9 mouse cellular contexts compared by ENCODE assay signal in genomic region chr10:62340991-62341390, GRCm38 (mm10). TPM values are rescaled to one million over a fixed set of nuclear protein-coding genes. Genes with fewer than 3 reads are reported as not detected.
A peak's percentile ranks its signal among the peaks of the same experiment; 100 is the strongest.
DNase-seq lines count a peak whose midpoint lies in the region; ATAC-seq lines count a peak whose summit lies in the region.
"Had no signal": no experiment of that assay in that cellular context is flagged by ENCODE, and none has a peak within 500 bp of the region (broad histone marks: within the 10 kb centered on the region; RNA-seq: fewer than 3 reads in every experiment).

No protein-coding gene starts in this region.

- no peaks in the 10 kb centered on the region for H3K36me3 ChIP-seq in kidney, embryonic 15.5 days
- H3K36me3 ChIP-seq in embryonic facial prominence, embryonic 10.5 days (replicated peaks) = no peaks in the 10 kb centered on the region
- no peaks in the 10 kb centered on the region for H3K36me3 ChIP-seq in hindbrain, embryonic 15.5 days
- H3K36me3 ChIP-seq in midbrain, embryonic 14.5 days (ENCODE audit: control insufficient read depth, insufficient read depth, low read length) = no peaks in the 10 kb centered on the region

- ATAC-seq in kidney, embryonic 15.5 days (replicated peaks; ENCODE audit: low FRiP score) = no peak
- no peak for ATAC-seq in hindbrain, embryonic 15.5 days (ENCODE audit: low FRiP score, low read depth)
- ATAC-seq in midbrain, embryonic 14.5 days (ENCODE audit: low FRiP score, low TSS enrichment) = no peak

- H3K9ac ChIP-seq in kidney, embryonic 15.5 days = peak overlapping the region; percentile 58
- peak overlapping the region; percentile 81 for H3K9ac ChIP-seq in hindbrain, embryonic 15.5 days
- peak overlapping the region; percentile 82 for H3K9ac ChIP-seq in midbrain, embryonic 14.5 days (replicated peaks; ENCODE audit: low read length)

- H3K4me1 ChIP-seq in kidney, embryonic 15.5 days = peaks cover 45% of the 10 kb centered on the region
- peaks cover 44% of the 10 kb centered on the region for H3K4me1 ChIP-seq in embryonic facial prominence, embryonic 10.5 days
- H3K4me1 ChIP-seq in hindbrain, embryonic 15.5 days (replicated peaks) = peaks cover 36% of the 10 kb centered on the region
- H3K4me1 ChIP-seq in midbrain, embryonic 14.5 days (ENCODE audit: control insufficient read depth, insufficient read depth, low read length) = peaks cover 20% of the 10 kb centered on the region

- H3K9me3 ChIP-seq in kidney, embryonic 15.5 days (replicated peaks) = no peaks in the 10 kb centered on the region
- no peaks in the 10 kb centered on the region for H3K9me3 ChIP-seq in embryonic facial prominence, embryonic 10.5 days
- H3K9me3 ChIP-seq in hindbrain, embryonic 15.5 days = no peaks in the 10 kb centered on the region
- H3K9me3 ChIP-seq in midbrain, embryonic 14.5 days (ENCODE audit: control insufficient read depth, low read length) = no peaks in the 10 kb centered on the region

- peak overlapping the region; percentile 82 for H3K4me3 ChIP-seq in kidney, embryonic 15.5 days (replicated peaks)
- peak overlapping the region; percentile 81 for H3K4me3 ChIP-seq in embryonic facial prominence, embryonic 10.5 days
- peak overlapping the region; percentile 79 for H3K4me3 ChIP-seq in hindbrain, embryonic 15.5 days
- H3K4me3 ChIP-seq in midbrain, embryonic 14.5 days (replicated peaks; ENCODE audit: low read depth, low read length) = peak overlapping the region; percentile 71

- peak overlapping the region; percentile 92 for H3K27ac ChIP-seq in kidney, embryonic 15.5 days
- H3K27ac ChIP-seq in embryonic facial prominence, embryonic 10.5 days (replicated peaks) = peak overlapping the region; percentile 89
- H3K27ac ChIP-seq in hindbrain, embryonic 15.5 days (replicated peaks) = peak overlapping the region; percentile 90
- H3K27ac ChIP-seq in midbrain, embryonic 14.5 days (replicated peaks; ENCODE audit: low read depth, low read length) = peak overlapping the region; percentile 85

- no peak for DNase-seq in kidney, postnatal 25 days
- DNase-seq in embryonic facial prominence, embryonic 10.5 days (ENCODE audit: low spot score) = no peak
- no peak for DNase-seq in midbrain, embryonic 14.5 days
- no peak for DNase-seq in embryo, embryonic 11 days
- DNase-seq in left cerebral cortex, adult 11 months (ENCODE audit: low spot score) = no peak
- no peak for DNase-seq in right cerebral cortex, postnatal 36 days (ENCODE audit: low spot score in 2 of 2)
- DNase-seq: thymus, postnatal 25 days had no signal

- 23% methylated on average over 3 of the region's 3 CpGs for WGBS in kidney, embryonic 15.5 days
- whole genome bisulfite sequencing in embryonic facial prominence, embryonic 10.5 days = 24% methylated on average over 3 of the region's 3 CpGs
- WGBS in hindbrain, embryonic 15.5 days = 13% methylated on average over 3 of the region's 3 CpGs
- WGBS in midbrain, embryonic 14.5 days = 26% methylated on average over 3 of the region's 3 CpGs

- no peaks in the 10 kb centered on the region for H3K27me3 ChIP-seq in kidney, embryonic 15.5 days
- peaks cover 4% of the 10 kb centered on the region; the same call in 1 of the 2 replicates for H3K27me3 ChIP-seq in embryonic facial prominence, embryonic 10.5 days (replicated peaks; ENCODE audit: low read depth, poor library complexity, severe bottlenecking)
- H3K27me3 ChIP-seq in hindbrain, embryonic 15.5 days = no peaks in the 10 kb centered on the region
- no peaks in the 10 kb centered on the region for H3K27me3 ChIP-seq in midbrain, embryonic 14.5 days (ENCODE audit: control insufficient read depth, insufficient read depth, low read length)

- peak overlapping the region; percentile 93 for H3K4me2 ChIP-seq in kidney, embryonic 15.5 days
- H3K4me2 ChIP-seq in hindbrain, embryonic 15.5 days = peak overlapping the region; percentile 87
- H3K4me2 ChIP-seq in midbrain, embryonic 14.5 days (ENCODE audit: low read length) = peak overlapping the region; percentile 87

RNA-seq across cellular contexts. Expression of gene Hk1, which starts 38.7 kb away (rescaled TPM):
- polyA plus RNA-seq in kidney, embryonic 15.5 days (2015; fragmentation: Nextera tagmentation; extraction: Ambion mirVana) = 51.7 and 58.5 TPM in 2 replicates
- 29.1 and 31.7 TPM in 2 replicates for polyA plus RNA-seq in embryonic facial prominence, embryonic 10.5 days (2016; fragmentation: Nextera tagmentation; extraction: Ambion mirVana)
- polyA plus RNA-seq in hindbrain, embryonic 15.5 days (2015; fragmentation: Nextera tagmentation; extraction: Ambion mirVana) = 128 and 140 TPM in 2 replicates
- polyA plus RNA-seq in midbrain, embryonic 14.5 days (2014; fragmentation: Nextera tagmentation; extraction: Ambion mirVana) = 66.2 and 73.7 TPM in 2 replicates
